Mouse (Mus musculus) heart, embryonic 16.5 days (tissue): ENCODE measurements at regions not wholly inside any gene's neighbourhood (a gene's known extent, or its start where the extent isn't known, plus 50 kb on each side); places are given as distances from the start of the nearest gene placed in this dataset.

Experiments used
- ATAC-seq: fragments of 200-750 bp; cut with Nextera tagmentation; replicated peaks from 2 replicates; pipeline ENCODE4 v1.8.0; 2017; ENCODE audit warnings: moderate number of reproducible peaks; ENCODE audit not compliant: insufficient read depth, low FRiP score; ENCODE audit errors: extremely low read depth
- H3K27ac ChIP-seq: fragments of 300-500 bp; sonication (generic); 2 replicates; pipeline ENCODE4 v1.5.1; 2014; ENCODE audit warnings: mild to moderate bottlenecking, low read length, control low read depth, moderate library complexity
- H3K27me3 ChIP-seq: fragments of 300-500 bp; sonication (generic); 2 replicates; pipeline ENCODE4 v1.6.1; 2014; ENCODE audit warnings: low read length, mixed read lengths; ENCODE audit not compliant: control insufficient read depth, insufficient read depth
- H3K36me3 ChIP-seq: fragments of 300-500 bp; sonication (generic); 2 replicates; pipeline ENCODE4 v1.6.1; 2014; ENCODE audit not compliant: control insufficient read depth, insufficient read depth
- H3K4me1 ChIP-seq: fragments of 300-500 bp; sonication (generic); 2 replicates; pipeline ENCODE4 v1.6.1; 2014; ENCODE audit warnings: low read length, mixed read lengths; ENCODE audit not compliant: control insufficient read depth, insufficient read depth
- H3K4me2 ChIP-seq: fragments of 300-500 bp; sonication (generic); 2 replicates; pipeline ENCODE4 v1.6.1; 2014; ENCODE audit warnings: low read depth, mild to moderate bottlenecking, control low read depth, low read length
- H3K4me3 ChIP-seq: fragments of 300-500 bp; sonication (generic); 2 replicates; pipeline ENCODE4 v1.5.1; 2014; ENCODE audit warnings: mild to moderate bottlenecking, control low read depth, low read length
- H3K9ac ChIP-seq: fragments of 300-500 bp; sonication (generic); 2 replicates; pipeline ENCODE4 v1.6.1; 2014; ENCODE audit warnings: low read length, control low read depth
- H3K9me3 ChIP-seq: fragments of 300-500 bp; sonication (generic); replicated peaks from 2 replicates; pipeline ENCODE4 v1.6.1; 2016; ENCODE audit warnings: low read length; ENCODE audit not compliant: control insufficient read depth
- WGBS: fragments of 180-500 bp; shearing (Covaris S2); extraction: QIAGEN DNeasy Blood & Tissue Kit; methylation state at CpG from one replicate; pipeline ENCODE4 v1.1.7; 2014; 5-methylcytosine and 5-hydroxymethylcytosine counted together

DNA sequence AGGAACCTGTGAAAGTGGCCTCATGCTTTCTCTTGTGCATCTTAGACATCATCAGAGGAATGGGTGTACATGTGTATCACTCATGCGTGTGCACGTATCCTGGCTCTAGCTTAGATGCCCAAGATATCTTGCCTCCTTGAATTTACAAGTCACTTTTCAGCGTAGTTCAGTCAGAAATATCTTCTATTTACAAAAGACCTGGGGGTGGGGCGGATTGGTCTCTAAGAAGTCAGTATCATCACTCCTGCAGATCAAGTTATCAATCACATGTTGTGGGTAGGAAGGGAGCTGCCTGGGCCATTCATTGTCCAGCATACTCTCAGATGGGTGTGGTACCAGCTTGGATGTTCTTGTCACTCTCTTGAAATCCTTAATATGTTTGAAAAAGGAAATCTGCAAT is 77.0 kb upstream of the Pcdh8 start:
- no peaks in the 10 kb centered on the region for H3K36me3 ChIP-seq
- 77% methylated on average over 4 of the region's 4 CpGs for WGBS

DNA sequence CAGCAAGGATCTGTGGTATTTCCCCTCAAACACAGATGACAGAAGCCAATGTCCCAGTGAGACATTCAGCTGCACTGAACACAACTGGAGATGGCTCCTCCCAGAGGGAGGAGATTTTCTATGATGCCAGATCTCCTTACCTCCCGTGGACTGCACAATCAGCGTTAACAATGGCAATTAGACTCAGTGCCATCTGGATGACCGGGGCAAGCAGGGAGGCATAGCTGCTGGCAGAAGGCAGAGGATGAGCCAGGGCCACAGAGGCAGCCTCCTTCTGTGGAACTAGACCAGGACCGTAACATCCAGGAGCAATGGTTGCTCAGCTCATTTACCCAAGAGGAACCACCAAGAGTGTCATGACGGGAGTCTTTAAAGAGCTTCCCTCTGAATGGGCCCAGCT is 73.2 kb upstream of the Pcdh8 start:
- Histone ChIP-seq H3K4me2 (no peak overlapping the region), H3K9ac (no peak overlapping the region), H3K4me3 (no peak overlapping the region), H3K4me1 (no peaks in the 10 kb centered on the region), H3K36me3 (no peaks in the 10 kb centered on the region), H3K27me3 (no peaks in the 10 kb centered on the region), H3K9me3 (no peaks in the 10 kb centered on the region), H3K27ac (no peak overlapping the region)
- 86% methylated on average over 5 of the region's 5 CpGs for WGBS
- no peak for ATAC-seq

More for the DNA sequence above, 77.0 kb upstream of the Pcdh8 start:
- H3K9me3 ChIP-seq = no peaks in the 10 kb centered on the region
- ATAC-seq = no peak
- H3K4me3 ChIP-seq = no peak overlapping the region
- H3K27ac ChIP-seq = no peak overlapping the region
- H3K9ac ChIP-seq = no peak overlapping the region
- H3K4me2 ChIP-seq = no peak overlapping the region
- no peaks in the 10 kb centered on the region for H3K4me1 ChIP-seq
- H3K27me3 ChIP-seq = no peaks in the 10 kb centered on the region

DNA sequence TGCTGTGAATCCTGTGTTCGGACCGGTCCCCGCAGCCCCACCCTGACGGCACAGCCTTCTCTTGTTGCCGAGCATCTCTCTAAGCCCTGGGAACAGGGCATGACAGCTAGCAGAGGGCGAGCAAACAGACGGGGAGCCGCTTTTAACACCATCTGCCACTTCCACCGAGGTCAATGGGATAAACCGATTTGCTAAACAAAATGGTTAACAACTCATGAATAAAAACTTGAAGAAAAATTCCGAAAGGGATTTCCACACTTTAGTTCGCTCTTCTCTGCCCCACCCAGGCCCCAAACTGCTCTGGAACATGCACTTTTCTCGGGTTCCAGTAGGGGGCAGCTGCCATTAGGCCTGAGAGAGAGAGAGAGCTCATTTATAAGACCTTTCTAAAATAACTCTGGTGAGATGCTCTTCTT is 72.0 kb upstream of the Pcdh8 start:
- WGBS = 12% methylated on average over 13 of the region's 13 CpGs
- Histone ChIP-seq H3K9ac (no peak overlapping the region), H3K36me3 (no peaks in the 10 kb centered on the region), H3K4me2 (no peak overlapping the region), H3K9me3 (no peaks in the 10 kb centered on the region), H3K27ac (no peak overlapping the region), H3K4me3 (no peak overlapping the region), H3K27me3 (no peaks in the 10 kb centered on the region), H3K4me1 (no peaks in the 10 kb centered on the region)
- no peak for ATAC-seq

DNA sequence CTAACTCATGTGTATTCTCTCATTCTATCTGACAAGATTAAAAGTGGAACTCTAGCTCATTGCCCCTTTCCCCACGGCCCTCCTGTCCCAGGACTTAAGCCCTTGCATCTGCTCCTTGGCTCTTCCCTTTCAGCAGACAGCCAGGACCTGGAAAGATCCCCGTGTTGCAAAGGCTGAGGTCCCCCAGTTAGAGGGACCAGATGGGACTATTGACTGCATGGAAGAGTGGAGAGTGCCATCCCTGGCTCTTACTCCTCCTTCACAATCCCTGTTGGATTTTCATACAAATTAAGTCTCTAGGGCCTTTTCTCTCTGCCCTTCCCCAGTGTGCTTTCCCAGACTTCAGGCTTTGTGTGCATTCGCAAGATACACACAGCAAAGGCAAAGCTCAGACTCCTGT is 71.6 kb upstream of the Pcdh8 start:
- Histone ChIP-seq H3K9ac (no peak overlapping the region), H3K4me3 (no peak overlapping the region), H3K4me2 (no peak overlapping the region), H3K36me3 (no peaks in the 10 kb centered on the region), H3K9me3 (no peaks in the 10 kb centered on the region), H3K4me1 (no peaks in the 10 kb centered on the region), H3K27ac (no peak overlapping the region), H3K27me3 (no peaks in the 10 kb centered on the region)
- no peak for ATAC-seq
- 26% methylated on average over 3 of the region's 3 CpGs for WGBS

DNA sequence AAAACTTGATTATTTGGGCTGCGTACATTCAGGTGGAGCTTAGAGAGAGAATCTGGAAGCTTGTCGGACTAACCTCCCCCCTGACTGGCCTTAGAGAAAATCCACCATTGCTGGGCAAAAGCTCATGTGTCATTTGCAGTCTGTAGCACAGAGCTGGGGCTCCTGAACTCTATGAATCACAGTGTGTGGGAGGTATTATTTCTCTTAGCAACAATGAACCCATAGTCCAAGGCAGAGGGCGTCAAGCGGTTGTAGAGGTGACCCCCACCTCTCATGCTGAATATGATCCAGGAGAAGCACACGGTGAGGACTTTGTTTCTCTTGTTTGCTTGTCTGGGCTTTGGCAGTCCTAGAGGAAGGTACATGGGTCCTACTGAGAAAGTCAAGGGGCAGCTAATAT is 66.0 kb upstream of the Pcdh8 start:
- Histone ChIP-seq H3K4me2 (no peak overlapping the region), H3K27me3 (no peaks in the 10 kb centered on the region)
- WGBS = 69% methylated on average over 5 of the region's 5 CpGs

DNA sequence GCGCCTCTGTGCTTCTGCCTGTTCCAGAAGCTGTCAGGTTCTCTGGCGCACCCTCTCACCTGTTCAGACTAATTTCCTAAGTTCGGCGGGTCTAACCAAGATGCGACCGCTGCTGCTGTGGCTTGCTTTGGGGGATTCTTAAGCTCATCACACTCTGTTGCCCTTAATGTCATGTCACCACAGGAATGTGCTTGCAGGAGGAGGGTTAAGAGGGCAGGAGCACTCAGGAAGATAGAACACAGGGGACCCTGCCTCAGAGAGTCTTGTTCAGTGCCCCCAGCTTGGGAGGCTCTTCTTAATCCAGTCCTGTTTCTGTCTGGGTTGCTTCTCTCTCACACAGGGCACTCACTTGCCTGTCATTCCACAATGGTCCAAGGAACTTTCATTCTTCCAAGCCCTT is 65.1 kb upstream of the Pcdh8 start:
- Histone ChIP-seq H3K27ac (no peak overlapping the region), H3K4me2 (no peak overlapping the region), H3K4me1 (no peaks in the 10 kb centered on the region), H3K9ac (no peak overlapping the region), H3K27me3 (no peaks in the 10 kb centered on the region), H3K36me3 (no peaks in the 10 kb centered on the region), H3K9me3 (no peaks in the 10 kb centered on the region), H3K4me3 (no peak overlapping the region)
- ATAC-seq = no peak
- 85% methylated on average over 5 of the region's 6 CpGs for WGBS

More for the DNA sequence above, 66.0 kb upstream of the Pcdh8 start:
- H3K9me3 ChIP-seq = no peaks in the 10 kb centered on the region
- H3K4me3 ChIP-seq = no peak overlapping the region
- no peak for ATAC-seq
- H3K9ac ChIP-seq = no peak overlapping the region
- H3K27ac ChIP-seq = no peak overlapping the region
- no peaks in the 10 kb centered on the region for H3K4me1 ChIP-seq
- no peaks in the 10 kb centered on the region for H3K36me3 ChIP-seq

DNA sequence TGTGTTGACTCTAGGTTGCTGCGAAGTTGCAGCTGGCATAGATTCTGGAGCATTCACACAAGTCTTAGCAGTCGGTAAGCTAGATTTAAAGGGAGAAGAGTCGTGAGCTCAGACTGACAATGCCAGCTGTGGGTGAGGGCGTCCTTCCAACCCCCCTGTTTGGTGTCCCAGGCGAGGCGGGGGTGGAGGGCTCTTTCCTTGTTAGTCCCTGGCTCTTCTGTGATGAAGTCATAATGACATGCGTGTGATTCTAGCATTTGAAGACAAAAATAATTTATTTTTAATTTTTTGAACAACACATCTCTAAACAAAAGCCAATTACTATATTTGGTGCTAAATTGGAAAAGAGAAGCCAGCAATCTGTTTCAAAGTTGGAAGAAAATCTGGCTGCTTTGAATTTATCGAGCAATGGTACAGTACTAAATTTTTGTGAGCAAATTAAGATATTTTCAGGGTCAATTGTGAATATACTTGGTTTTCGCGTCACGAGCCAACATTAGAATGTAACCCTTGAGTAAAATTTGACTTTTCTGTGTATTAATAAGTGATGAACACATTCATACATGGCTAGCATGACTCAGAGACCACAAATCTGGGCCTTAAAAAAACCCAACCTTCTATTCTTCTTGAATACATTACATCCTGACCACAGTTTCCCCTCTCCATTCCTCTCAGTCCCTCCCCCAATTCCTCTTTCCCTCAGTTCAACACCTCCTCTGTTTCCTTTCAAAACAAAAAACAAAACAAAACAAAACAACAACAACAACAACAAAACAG is 53.7 kb upstream of the Pcdh8 start:
- Histone ChIP-seq H3K4me2 (no peak overlapping the region), H3K4me1 (peaks cover 4% of the 10 kb centered on the region), H3K27me3 (no peaks in the 10 kb centered on the region), H3K9ac (no peak overlapping the region), H3K4me3 (no peak overlapping the region), H3K9me3 (no peaks in the 10 kb centered on the region), H3K27ac (no peak overlapping the region), H3K36me3 (no peaks in the 10 kb centered on the region)
- ATAC-seq = no peak
- WGBS = 85% methylated on average over 11 of the region's 11 CpGs

DNA sequence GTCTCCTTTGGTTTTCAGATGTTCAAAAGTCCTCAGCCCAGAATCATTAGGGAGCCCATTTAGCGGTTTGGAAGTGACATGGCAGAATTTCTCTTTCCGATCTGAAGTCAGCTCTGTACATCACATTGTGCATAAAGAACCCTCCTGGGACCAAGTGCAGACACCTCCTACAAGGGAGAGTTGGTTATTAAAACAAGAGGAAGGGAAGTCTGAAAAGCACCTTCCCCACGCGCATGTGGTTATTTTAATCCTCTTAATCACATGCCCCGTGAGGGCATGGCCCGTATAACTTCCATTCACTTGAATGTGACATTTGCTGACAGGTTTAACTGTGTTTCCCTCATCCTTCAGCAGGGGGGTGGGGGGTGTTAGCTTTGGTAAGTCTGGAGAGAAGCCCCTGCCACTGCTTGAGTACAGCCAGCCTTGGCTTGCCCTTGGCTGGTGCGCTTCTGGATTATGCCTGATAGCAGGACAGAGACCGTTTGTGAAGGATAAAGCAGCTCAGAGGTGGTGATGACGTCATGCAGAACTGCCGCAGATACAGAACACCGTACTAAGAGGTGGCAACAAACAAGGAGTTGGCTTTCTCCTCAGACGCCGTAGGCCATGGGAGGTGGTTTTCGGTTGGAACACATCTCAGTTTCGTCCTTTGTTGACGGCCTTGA is 51.5 kb upstream of the Pcdh8 start:
- no peaks in the 10 kb centered on the region for H3K9me3 ChIP-seq
- no peaks in the 10 kb centered on the region for H3K36me3 ChIP-seq
- H3K27me3 ChIP-seq = no peaks in the 10 kb centered on the region
- ATAC-seq = no peak
- H3K9ac ChIP-seq = no peak overlapping the region
- H3K27ac ChIP-seq = no peak overlapping the region
- H3K4me3 ChIP-seq = no peak overlapping the region
- peak overlapping the region; percentile 39 for H3K4me2 ChIP-seq
- peaks cover 4% of the 10 kb centered on the region for H3K4me1 ChIP-seq
- WGBS = 38% methylated on average over 16 of the region's 16 CpGs

DNA sequence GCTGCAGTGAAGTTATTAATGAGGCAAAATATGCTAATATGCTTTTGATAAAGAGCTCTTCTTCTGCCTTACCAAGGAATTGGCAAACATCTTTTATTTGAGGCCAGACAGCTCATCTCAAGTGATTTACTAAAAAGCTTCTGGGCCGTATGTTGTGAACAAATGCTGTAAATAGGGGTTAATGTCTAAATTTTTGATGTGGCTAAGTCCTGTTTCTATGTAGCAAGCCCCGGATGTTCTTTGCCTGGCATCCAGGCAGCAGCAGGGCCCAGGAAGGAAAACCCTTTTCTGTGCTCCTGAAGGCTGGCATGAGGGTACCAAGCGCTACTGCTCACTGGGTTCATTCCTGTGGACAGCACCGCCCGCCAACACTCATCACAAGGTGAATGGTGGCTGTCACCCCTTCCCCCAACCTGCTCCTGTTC is 50.9 kb upstream of the Pcdh8 start:
- 74% methylated on average over 5 of the region's 5 CpGs for WGBS
- Histone ChIP-seq H3K9me3 (no peaks in the 10 kb centered on the region), H3K4me1 (peaks cover 4% of the 10 kb centered on the region), H3K9ac (no peak overlapping the region), H3K4me3 (no peak overlapping the region), H3K36me3 (no peaks in the 10 kb centered on the region), H3K27ac (no peak overlapping the region), H3K4me2 (no peak overlapping the region), H3K27me3 (no peaks in the 10 kb centered on the region)
- ATAC-seq = no peak
